Mouse (Mus musculus) lung, adult 2 months (tissue): ENCODE results near the gene Plekhg6.

Experiments used
- CTCF ChIP-seq: fragments of 200-500 bp; IDR thresholded peaks from 2 replicates; pipeline ENCODE4 v1.5.1; 2011; ENCODE audit warnings: mild to moderate bottlenecking, low read length, control low read depth; ENCODE audit not compliant: insufficient read depth
- POLR2A ChIP-seq: fragments of 200-500 bp; IDR thresholded peaks from 2 replicates; pipeline ENCODE4 v1.6.1; 2011; ENCODE audit warnings: low read depth, mild to moderate bottlenecking, control low read depth, low read length, borderline replicate concordance; ENCODE audit errors: extremely low read depth

GRCm38 (mm10) chr6:125413326-125413725 lies 32.7 kb upstream of the Plekhg6 start:
- no peak for TF ChIP-seq CTCF
- TF ChIP-seq POLR2A = no peak
